Mouse (Mus musculus) heart, adult 2 months (tissue): Measurements from ENCODE around the gene Magi2. TPM values are rescaled to one million over a fixed set of nuclear protein-coding genes. Genes with fewer than 3 reads are reported as not detected.

ENCODE experiments used
- DNase-seq, 2 experiments: peaks; one replicate each; pipeline ENCODE4 v3.0.0; 2021
- H3K27ac ChIP-seq: fragments of 200-600 bp; 2 replicates; pipeline ENCODE4 v1.8.1; 2022
- H3K27me3 ChIP-seq: fragments of 200-500 bp; 2 replicates; pipeline ENCODE4 v1.6.1; 2012; ENCODE audit warnings: mild to moderate bottlenecking, low read length, inconsistent platforms, mixed read lengths; ENCODE audit not compliant: control insufficient read depth, insufficient read depth
- H3K36me3 ChIP-seq: fragments of 200-500 bp; 2 replicates; pipeline ENCODE4 v1.6.1; 2012; ENCODE audit warnings: low read length, inconsistent platforms; ENCODE audit not compliant: control insufficient read depth, insufficient read depth
- H3K4me1 ChIP-seq: fragments of 200-500 bp; 2 replicates; pipeline ENCODE4 v1.6.1; 2011; ENCODE audit warnings: low read length; ENCODE audit not compliant: control insufficient read depth, insufficient read depth
- H3K4me3 ChIP-seq: fragments of 200-600 bp; 2 replicates; pipeline ENCODE4 v1.8.1; 2022
- H3K79me2 ChIP-seq: fragments of 200-500 bp; replicated peaks from 2 replicates; pipeline ENCODE4 v1.6.1; 2012; ENCODE audit warnings: mild to moderate bottlenecking, inconsistent platforms, low read length, moderate library complexity, mixed read lengths; ENCODE audit not compliant: control insufficient read depth, insufficient read depth
- H3K9ac ChIP-seq: fragments of 200-500 bp; 2 replicates; pipeline ENCODE4 v1.6.1; 2012; ENCODE audit warnings: low read depth, mild to moderate bottlenecking, control low read depth, inconsistent platforms, low read length, mixed read lengths
- CTCF ChIP-seq: fragments of 200-600 bp; IDR thresholded peaks from 2 replicates; pipeline ENCODE4 v1.8.1; 2022; ENCODE audit warnings: antibody characterized with exemption, mild to moderate bottlenecking, moderate library complexity
- EP300 ChIP-seq: fragments of 200-500 bp; IDR thresholded peaks from 2 replicates; pipeline ENCODE4 v1.6.1; 2011; ENCODE audit warnings: low read depth, low read length, control low read depth; ENCODE audit not compliant: insufficient read depth
- POLR2A ChIP-seq: fragments of 200-500 bp; IDR thresholded peaks from 2 replicates; pipeline ENCODE4 v1.6.1; 2011; ENCODE audit warnings: mild to moderate bottlenecking, low read depth, low read length, control low read depth; ENCODE audit not compliant: insufficient read depth
- WGBS: fragments of 180-500 bp; shearing (Covaris S2); methylation state at CpG from one replicate; pipeline ENCODE4 v1.1.7; 2018; 5-methylcytosine and 5-hydroxymethylcytosine counted together
- intact Hi-C: fragments of 180-260 bp; cut with DNase I; formaldehyde crosslinking; loops from one replicate; pipeline ENCODE4 v1.15.1; 2025
- polyA plus RNA-seq: library from polyadenylated mRNA; depleted of rRNA; stranded (reverse); fragments of >200 nt; gene quantifications from 2 replicates; pipeline ENCODE4 v1.2.3, GENCODE M21; 2012
- total RNA-seq, 2 experiments: library from RNA; stranded (reverse); gene quantifications; 2 replicates each; pipeline ENCODE4 v1.2.3; 2021

Gene Magi2
- total and polyA plus RNA-seq, 3 experiments, result 2.0 to 8.2 (median 7.0) TPM

DNA sequence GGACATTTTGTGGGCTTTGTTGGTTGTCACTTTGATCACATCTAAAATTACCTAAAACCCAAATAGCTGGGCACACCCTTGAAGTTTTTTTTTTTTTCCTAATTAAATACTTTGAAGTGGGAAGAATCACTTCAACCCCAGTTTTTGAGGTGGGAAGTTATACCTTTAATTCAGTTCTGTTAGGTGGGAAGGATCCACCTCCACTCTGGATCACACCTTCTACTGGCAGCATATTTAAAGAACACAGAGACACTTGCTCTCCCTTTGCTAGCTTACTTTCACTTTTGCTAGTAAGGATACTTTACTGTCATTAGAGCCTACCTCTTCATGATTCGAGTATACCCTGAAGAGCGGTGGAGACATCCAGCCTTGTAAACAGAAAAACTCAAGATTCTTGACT is 981.3 kb downstream of the Magi2 start:
- 85% methylated on average over 2 of the region's 2 CpGs for WGBS

DNA sequence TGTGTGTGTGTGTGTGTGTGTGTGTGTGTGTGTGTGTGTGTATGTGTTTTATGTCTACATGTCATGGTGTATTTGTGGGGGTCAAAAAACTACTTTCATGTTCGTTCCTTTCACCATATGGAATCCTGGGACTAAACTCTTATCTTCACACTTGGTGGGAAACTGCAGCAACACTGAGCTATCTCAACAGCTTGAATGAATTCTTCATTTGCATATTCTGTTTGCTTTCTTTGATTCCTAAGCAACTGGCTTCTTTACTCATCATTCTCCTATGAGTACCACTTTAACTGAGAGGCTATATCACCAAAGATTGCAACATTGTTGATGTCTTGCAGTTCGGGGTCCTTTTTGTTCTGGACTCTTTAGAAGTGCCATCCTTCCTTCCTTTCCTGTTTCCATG is 986.5 kb downstream of the Magi2 start:
- WGBS, result 22% methylated on average over 2 of the region's 2 CpGs

More for the DNA sequence above, 981.3 kb downstream of the Magi2 start:
- no peak for DNase-seq
- H3K9ac ChIP-seq, result no peak overlapping the region
- intact Hi-C loops, result no loop called here
- H3K79me2 ChIP-seq, result no peaks in the 10 kb centered on the region
- no peak for TF ChIP-seq EP300
- H3K36me3 ChIP-seq, result no peaks in the 10 kb centered on the region
- no peak overlapping the region for H3K4me3 ChIP-seq
- no peaks in the 10 kb centered on the region for H3K4me1 ChIP-seq
- no peak overlapping the region for H3K27ac ChIP-seq
- H3K27me3 ChIP-seq, result no peaks in the 10 kb centered on the region

DNA sequence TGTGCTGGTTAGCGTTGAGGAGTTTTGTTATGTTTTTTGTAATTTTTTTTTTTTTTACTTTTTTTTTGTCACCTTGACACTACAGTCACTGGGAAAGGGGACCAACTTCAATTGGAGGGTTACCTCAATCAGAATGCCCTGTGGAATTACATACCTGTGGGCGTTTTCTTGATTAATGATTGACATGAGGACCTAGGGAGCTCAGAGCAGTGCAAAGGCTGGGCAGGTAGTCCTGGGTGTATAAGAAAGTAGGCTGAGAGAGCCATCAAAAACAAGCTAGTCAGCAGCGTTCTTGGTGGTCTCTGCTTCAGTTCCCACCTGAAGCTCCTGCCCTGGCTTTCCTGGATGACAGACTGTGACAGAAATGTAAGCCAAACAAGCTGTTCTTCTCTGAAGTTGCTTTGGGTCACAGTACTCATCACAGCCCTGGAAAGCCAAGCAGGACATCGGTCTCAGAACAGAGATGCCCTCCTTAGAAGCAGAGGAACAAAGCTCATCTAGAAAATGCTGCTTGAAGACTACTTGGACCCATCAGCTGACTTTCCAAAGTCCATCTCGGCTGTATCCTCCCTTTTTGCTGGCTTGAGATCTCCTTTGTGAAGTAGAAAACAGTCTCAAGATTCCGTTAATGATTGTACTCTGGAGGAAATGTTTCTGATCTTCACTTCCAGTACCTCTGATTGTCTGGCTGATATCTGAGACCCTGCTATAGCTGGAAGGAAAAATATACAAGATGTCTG is 999.8 kb downstream of the Magi2 start:
- 70% methylated on average over 6 of the region's 6 CpGs for WGBS
- no peak for DNase-seq

More for the DNA sequence above, 986.5 kb downstream of the Magi2 start:
- Histone ChIP-seq H3K27ac (no peak overlapping the region), H3K36me3 (no peaks in the 10 kb centered on the region), H3K4me3 (no peak overlapping the region), H3K9ac (no peak overlapping the region), H3K4me1 (no peaks in the 10 kb centered on the region), H3K79me2 (no peaks in the 10 kb centered on the region), H3K27me3 (no peaks in the 10 kb centered on the region)
- no peak for DNase-seq
- intact Hi-C loops, result no loop called here
- TF ChIP-seq CTCF (no peak), POLR2A (no peak), EP300 (no peak)

DNA sequence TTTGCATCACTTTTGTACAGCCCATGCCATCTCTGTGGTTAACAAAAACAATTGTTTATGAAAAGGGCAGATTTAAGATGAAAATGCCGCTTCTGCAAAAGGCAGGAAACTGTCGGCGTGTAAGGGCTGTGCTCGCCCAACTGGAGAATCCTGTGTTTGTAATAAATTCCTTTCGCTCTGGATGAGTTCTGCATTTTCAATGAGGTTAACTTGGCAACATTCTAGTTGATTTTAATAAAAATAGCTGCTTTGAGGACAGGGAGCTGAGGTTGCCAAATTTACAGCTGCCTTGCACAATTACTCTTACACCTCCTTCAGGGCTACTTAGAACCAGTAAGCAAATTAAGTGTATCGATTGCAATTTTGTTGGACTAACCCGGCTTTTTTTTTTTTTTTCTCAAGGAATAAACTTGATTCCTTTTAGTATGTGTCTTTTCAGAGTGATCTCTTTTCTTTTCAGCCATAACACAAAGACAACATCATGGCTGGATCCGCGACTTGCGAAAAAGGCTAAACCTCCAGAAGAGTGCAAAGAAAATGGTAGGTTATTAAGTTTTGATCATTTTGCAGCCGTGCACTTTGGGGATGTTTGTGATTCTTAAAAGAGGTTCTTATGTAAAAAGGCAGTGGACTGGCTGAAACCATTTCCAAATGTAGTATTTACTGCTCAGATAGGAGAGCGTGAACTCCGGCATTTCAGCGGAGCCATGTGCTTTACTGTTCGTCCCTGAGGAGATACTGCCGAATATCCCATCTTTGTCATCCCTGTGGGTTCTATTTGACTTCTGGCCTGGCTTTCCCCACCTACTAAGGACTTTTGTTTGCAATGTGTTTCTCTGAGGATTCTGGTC is 1001.3 kb downstream of the Magi2 start:
- WGBS, result 74% methylated on average over 16 of the region's 16 CpGs
- H3K4me1 ChIP-seq, result no peaks in the 10 kb centered on the region
- no peaks in the 10 kb centered on the region for H3K36me3 ChIP-seq
- no peaks in the 10 kb centered on the region for H3K79me2 ChIP-seq
- TF ChIP-seq CTCF (no peak), EP300 (no peak), POLR2A (no peak)
- no peak for DNase-seq
- H3K27ac ChIP-seq, result no peak overlapping the region
- intact Hi-C loops, result no loop called here
- no peak overlapping the region for H3K4me3 ChIP-seq
- no peaks in the 10 kb centered on the region for H3K27me3 ChIP-seq
- no peak overlapping the region for H3K9ac ChIP-seq

More for the DNA sequence above, 999.8 kb downstream of the Magi2 start:
- no peak overlapping the region for H3K27ac ChIP-seq
- H3K4me3 ChIP-seq, result no peak overlapping the region
- H3K9ac ChIP-seq, result no peak overlapping the region
- no peaks in the 10 kb centered on the region for H3K4me1 ChIP-seq
- TF ChIP-seq POLR2A (no peak), EP300 (no peak), CTCF (no peak)
- no peaks in the 10 kb centered on the region for H3K27me3 ChIP-seq
- H3K79me2 ChIP-seq, result no peaks in the 10 kb centered on the region
- no peaks in the 10 kb centered on the region for H3K36me3 ChIP-seq
- intact Hi-C loops, result no loop called here

DNA sequence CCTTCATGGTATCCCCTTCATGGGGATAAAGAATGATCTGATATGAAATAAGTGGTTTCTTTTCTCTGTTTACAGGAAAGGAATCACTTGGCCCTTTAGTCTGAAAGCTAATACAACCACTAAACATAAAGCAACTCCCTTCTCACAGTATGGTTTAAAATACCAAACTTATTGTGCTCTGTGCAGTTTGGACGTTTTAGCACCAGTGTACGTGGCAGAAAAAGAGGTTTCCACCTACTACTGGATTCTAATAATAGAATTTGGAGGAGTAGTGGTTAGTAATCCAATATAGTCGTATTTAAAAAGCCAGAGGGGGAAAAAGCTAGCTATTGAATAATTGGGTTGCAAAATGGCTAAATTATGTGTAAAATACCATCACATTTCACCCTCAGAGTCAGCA is 1005.1 kb downstream of the Magi2 start:
- Histone ChIP-seq H3K4me3 (no peak overlapping the region), H3K27ac (no peak overlapping the region), H3K79me2 (no peaks in the 10 kb centered on the region), H3K9ac (no peak overlapping the region), H3K36me3 (no peaks in the 10 kb centered on the region), H3K27me3 (no peaks in the 10 kb centered on the region; the same call in 1 of the 2 replicates), H3K4me1 (no peaks in the 10 kb centered on the region)
- no peak for DNase-seq
- TF ChIP-seq CTCF (no peak), POLR2A (no peak), EP300 (no peak)
- 57% methylated on average over 3 of the region's 3 CpGs for WGBS
- intact Hi-C loops, result no loop called here

DNA sequence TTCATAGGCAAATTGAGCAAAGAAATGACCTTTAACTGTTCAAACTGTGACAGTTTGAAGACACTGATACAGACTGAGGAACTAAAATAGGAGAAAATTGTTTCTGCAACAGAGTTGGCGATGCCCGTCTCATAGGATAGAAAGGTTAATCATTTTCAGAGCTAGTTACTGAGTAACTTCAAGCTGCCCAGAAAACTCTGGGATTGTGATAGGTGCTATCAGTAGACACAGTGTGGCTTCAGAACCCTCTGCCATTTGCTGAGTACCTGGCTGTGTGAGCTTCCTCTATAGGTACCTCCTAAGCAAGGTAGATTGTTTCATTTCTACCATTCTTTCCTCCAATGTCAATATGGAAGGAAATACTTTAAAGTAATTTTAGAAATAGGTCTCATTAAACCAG is 1014.7 kb downstream of the Magi2 start:
- DNase-seq, result no peak
- Histone ChIP-seq H3K36me3 (no peaks in the 10 kb centered on the region), H3K9ac (no peak overlapping the region), H3K79me2 (no peaks in the 10 kb centered on the region), H3K4me1 (no peaks in the 10 kb centered on the region), H3K27ac (no peak overlapping the region), H3K4me3 (no peak overlapping the region), H3K27me3 (no peaks in the 10 kb centered on the region)
- 91% methylated on average over 2 of the region's 2 CpGs for WGBS
- no peak for TF ChIP-seq POLR2A
- intact Hi-C loops, result no loop called here
